Mouse (Mus musculus): ENCODE data around the gene Smg6. TPM values are rescaled to one million over a fixed set of nuclear protein-coding genes. Genes with fewer than 3 reads are reported as not detected.

Smg6 gene
- polyA plus RNA-seq, 1 experiment from 2014 or later: 16.0 TPM

DNA sequence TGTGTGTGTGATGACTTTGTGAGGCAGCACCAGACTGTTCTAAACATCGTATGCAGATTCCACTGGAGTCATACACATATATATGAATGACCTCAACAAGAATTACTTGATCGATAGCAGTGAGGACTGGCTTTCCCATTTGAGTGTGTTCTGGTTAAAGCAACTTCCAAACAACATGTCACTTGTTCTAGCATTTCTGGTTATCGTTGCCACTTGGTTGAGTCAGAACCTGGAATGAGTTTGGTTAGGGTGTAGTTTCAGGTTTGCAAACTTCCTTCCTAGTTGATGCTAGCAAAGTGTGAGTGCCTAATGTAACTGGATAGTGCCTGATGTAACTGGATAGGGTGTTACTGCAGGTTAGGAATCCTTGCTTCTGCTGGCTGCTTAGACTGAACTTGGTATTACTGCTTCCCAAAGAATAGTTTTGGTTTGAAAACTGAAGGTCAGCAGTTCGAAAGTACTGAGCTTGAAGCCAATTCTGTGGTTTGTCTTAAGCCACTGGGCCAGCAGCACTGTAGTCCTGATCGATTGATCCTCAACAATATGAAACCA, 90.8 kb downstream of the Smg6 start:
- Histone ChIP-seq H3K27me3 (ENCODE audit: control insufficient read depth, insufficient read depth, low read length) (no peaks in the 10 kb centered on the region), H3K4me2 (no peak overlapping the region), H3K4me1 (ENCODE audit: control insufficient read depth, insufficient read depth, low read length) (peaks cover 11% of the 10 kb centered on the region), H3K9ac (ENCODE audit: low read length) (no peak overlapping the region), H3K4me3 (ENCODE audit: low read depth, low read length) (no peak overlapping the region), H3K27ac (ENCODE audit: low read depth, low read length) (no peak overlapping the region), H3K36me3 (ENCODE audit: control insufficient read depth, insufficient read depth, low read length) (no peaks in the 10 kb centered on the region), H3K9me3 (ENCODE audit: control insufficient read depth, low read length) (no peaks in the 10 kb centered on the region)
- DNase-seq (ENCODE audit: low spot score, missing footprints) (no peak), ATAC-seq (ENCODE audit: low FRiP score) (no peak)
- WGBS: 88% methylated on average over 5 of the region's 5 CpGs

DNA sequence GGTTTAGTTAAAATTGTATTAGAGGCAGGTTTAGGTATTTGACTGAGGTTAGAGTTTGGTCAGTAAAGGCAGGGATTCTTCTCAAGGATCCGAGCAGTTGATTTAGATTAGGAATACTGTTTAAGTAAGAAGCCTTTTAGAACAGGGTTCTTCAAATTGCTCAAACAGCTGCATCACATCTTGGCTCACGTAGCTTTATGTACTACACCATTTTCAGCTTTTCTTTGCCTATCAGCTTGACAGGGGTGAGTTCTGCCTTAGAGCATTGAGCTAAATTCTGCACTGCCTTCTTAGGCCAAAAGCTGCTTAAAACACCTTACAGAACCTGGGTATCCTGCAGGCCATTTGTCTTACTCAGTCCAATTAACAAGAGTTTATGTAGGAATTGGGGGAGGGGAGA, 92.2 kb downstream of the Smg6 start:
- no peak overlapping the region for H3K9ac ChIP-seq (ENCODE audit: low read length)
- DNase-seq (ENCODE audit: low spot score, missing footprints): no peak
- no peak overlapping the region for H3K4me2 ChIP-seq
- WGBS: 85% methylated on average over 2 of the region's 2 CpGs
- ATAC-seq (ENCODE audit: low FRiP score): no peak
- H3K27ac ChIP-seq (ENCODE audit: low read depth, low read length): no peak overlapping the region
- H3K9me3 ChIP-seq (ENCODE audit: control insufficient read depth, low read length): no peaks in the 10 kb centered on the region
- H3K4me3 ChIP-seq (ENCODE audit: low read depth, low read length): no peak overlapping the region
- H3K36me3 ChIP-seq (ENCODE audit: control insufficient read depth, insufficient read depth, low read length): no peaks in the 10 kb centered on the region
- no peaks in the 10 kb centered on the region for H3K27me3 ChIP-seq (ENCODE audit: control insufficient read depth, insufficient read depth, low read length)
- H3K4me1 ChIP-seq (ENCODE audit: control insufficient read depth, insufficient read depth, low read length): peaks cover 7% of the 10 kb centered on the region

DNA sequence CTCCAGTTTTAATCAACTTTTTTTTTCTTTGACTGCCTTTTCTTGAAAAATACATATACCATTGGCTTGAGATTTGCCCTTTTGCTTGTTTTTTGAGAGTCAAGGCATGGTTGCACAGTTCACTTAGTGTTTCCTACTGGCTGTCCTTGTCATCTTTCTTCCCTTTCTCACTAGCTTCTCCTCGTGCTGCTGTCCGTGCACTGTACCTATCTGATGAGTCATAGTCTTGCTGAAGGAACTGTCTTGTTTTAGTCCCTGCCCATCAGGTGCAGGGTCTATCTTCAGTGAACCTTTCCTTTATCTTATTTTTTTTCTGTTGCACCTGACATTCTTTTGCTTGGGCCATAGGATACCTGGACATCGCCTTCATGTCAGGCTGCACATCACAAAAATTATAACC, 101.4 kb downstream of the Smg6 start:
- Histone ChIP-seq H3K27ac (ENCODE audit: low read depth, low read length) (no peak overlapping the region), H3K4me1 (ENCODE audit: control insufficient read depth, insufficient read depth, low read length) (no peaks in the 10 kb centered on the region), H3K36me3 (ENCODE audit: control insufficient read depth, insufficient read depth, low read length) (no peaks in the 10 kb centered on the region), H3K9ac (ENCODE audit: low read length) (no peak overlapping the region), H3K9me3 (ENCODE audit: control insufficient read depth, low read length) (no peaks in the 10 kb centered on the region), H3K4me2 (no peak overlapping the region), H3K4me3 (ENCODE audit: low read depth, low read length) (no peak overlapping the region), H3K27me3 (ENCODE audit: control insufficient read depth, insufficient read depth, low read length) (no peaks in the 10 kb centered on the region)
- ATAC-seq (ENCODE audit: low FRiP score) (no peak), DNase-seq (ENCODE audit: low spot score, missing footprints) (no peak)
- WGBS: 89% methylated on average over 3 of the region's 3 CpGs

DNA sequence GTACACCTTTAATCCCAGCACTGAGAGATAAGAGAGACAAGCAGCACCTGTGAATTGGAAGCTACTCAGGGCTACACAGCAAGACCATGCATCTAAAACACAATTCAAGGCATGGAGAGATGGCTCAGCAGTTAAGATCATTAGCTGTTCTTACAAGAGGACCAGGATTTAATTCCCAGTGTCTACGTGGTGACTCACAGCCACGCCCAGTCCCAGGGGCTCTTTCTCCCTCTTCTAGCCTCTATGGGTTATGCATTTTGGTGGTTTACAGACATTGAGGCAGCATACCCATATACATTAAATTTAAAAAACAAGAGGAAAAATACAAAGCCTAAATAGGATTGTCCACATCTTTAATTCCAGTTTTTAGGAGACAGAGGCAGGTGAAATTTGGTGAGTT, 102.0 kb downstream of the Smg6 start:
- Histone ChIP-seq H3K9ac (ENCODE audit: low read length) (no peak overlapping the region), H3K4me3 (ENCODE audit: low read depth, low read length) (no peak overlapping the region), H3K9me3 (ENCODE audit: control insufficient read depth, low read length) (no peaks in the 10 kb centered on the region), H3K36me3 (ENCODE audit: control insufficient read depth, insufficient read depth, low read length) (no peaks in the 10 kb centered on the region), H3K27me3 (ENCODE audit: control insufficient read depth, insufficient read depth, low read length) (no peaks in the 10 kb centered on the region), H3K27ac (ENCODE audit: low read depth, low read length) (no peak overlapping the region), H3K4me2 (no peak overlapping the region), H3K4me1 (ENCODE audit: control insufficient read depth, insufficient read depth, low read length) (no peaks in the 10 kb centered on the region)
- 79% methylated on average over 2 of the region's 2 CpGs for WGBS
- ATAC-seq (ENCODE audit: low FRiP score): no peak
- no peak for DNase-seq (ENCODE audit: low spot score, missing footprints)

DNA sequence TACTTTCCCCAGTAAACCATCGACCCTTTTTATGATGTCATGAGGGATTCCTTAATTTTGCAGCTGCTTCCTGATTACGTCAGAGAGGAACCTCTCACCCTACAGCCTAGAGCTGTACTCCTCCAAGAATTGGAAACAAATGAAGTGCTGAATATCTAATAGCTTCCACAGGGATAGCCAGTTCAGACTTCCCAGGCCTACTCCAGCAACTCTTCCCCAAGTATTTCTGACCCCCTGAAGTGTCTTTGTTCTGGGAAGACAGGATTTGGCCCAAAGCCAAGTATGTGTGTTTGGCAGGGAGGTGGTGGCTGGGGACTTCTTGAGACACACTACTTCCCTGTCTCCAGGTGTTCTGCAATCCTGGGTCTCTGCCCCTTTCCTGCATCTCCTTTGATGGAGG, 105.6 kb downstream of the Smg6 start:
- ATAC-seq (ENCODE audit: low FRiP score) (no peak), DNase-seq (ENCODE audit: low spot score, missing footprints) (no peak)
- no peak overlapping the region for H3K4me3 ChIP-seq (ENCODE audit: low read depth, low read length)
- H3K9me3 ChIP-seq (ENCODE audit: control insufficient read depth, low read length): no peaks in the 10 kb centered on the region
- H3K27ac ChIP-seq (ENCODE audit: low read depth, low read length): no peak overlapping the region
- no peaks in the 10 kb centered on the region for H3K4me1 ChIP-seq (ENCODE audit: control insufficient read depth, insufficient read depth, low read length)
- no peak overlapping the region for H3K4me2 ChIP-seq
- no peaks in the 10 kb centered on the region for H3K36me3 ChIP-seq (ENCODE audit: control insufficient read depth, insufficient read depth, low read length)
- 76% methylated on average over 2 of the region's 2 CpGs for WGBS
- H3K27me3 ChIP-seq (ENCODE audit: control insufficient read depth, insufficient read depth, low read length): no peaks in the 10 kb centered on the region
- H3K9ac ChIP-seq (ENCODE audit: low read length): no peak overlapping the region

DNA sequence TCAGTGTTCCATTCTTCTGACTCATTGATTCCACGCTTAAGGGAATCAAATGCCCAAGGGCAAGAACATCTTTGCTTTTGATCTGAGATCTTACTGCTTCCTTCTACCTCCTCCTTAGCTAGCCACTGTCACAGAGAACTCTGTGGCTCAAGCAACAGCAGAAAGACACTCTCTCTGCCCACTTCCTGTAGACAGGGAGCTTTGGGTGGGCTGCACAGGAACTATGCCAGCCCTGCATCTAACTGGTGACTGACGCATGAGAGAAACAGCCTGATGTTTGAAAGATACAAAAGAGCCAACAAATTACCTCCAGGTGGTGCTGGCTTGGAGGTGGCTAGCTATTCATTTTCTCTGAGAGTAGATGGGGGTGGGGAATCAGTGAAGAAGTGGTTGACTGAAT, 107.3 kb downstream of the Smg6 start:
- no peak overlapping the region for H3K27ac ChIP-seq (ENCODE audit: low read depth, low read length)
- 90% methylated on average over 2 of the region's 2 CpGs for WGBS
- no peak overlapping the region for H3K4me3 ChIP-seq (ENCODE audit: low read depth, low read length)
- no peak overlapping the region for H3K4me2 ChIP-seq
- H3K9me3 ChIP-seq (ENCODE audit: control insufficient read depth, low read length): no peaks in the 10 kb centered on the region
- no peak for ATAC-seq (ENCODE audit: low FRiP score)
- no peak for DNase-seq (ENCODE audit: low spot score, missing footprints)
- no peaks in the 10 kb centered on the region for H3K4me1 ChIP-seq (ENCODE audit: control insufficient read depth, insufficient read depth, low read length)
- H3K9ac ChIP-seq (ENCODE audit: low read length): no peak overlapping the region
- no peaks in the 10 kb centered on the region for H3K27me3 ChIP-seq (ENCODE audit: control insufficient read depth, insufficient read depth, low read length)
- H3K36me3 ChIP-seq (ENCODE audit: control insufficient read depth, insufficient read depth, low read length): no peaks in the 10 kb centered on the region

DNA sequence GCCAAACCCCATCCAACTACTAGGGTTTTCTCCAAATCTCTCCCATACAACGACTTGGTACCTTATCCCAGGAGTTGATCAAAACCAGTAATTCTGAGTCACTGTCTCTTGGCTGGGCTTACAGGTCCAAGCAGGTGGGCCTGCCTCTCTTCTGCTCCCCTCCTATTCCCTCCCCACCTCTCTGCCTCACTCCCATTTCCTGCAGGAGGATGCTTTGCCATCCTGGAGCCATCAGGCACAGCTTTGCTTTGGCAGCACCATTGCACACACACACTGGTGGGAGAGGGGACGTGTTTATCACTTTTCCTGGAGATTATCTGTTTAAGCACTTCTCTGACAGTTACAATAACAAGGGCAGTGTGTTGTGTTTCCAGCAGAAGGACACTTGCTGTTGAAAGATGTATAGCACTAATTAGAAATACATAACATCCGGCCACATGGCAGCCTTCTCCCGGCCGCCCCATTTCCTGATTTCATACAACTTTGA, 108.0 kb downstream of the Smg6 start:
- 90% methylated on average over 5 of the region's 5 CpGs for WGBS
- no peak for ATAC-seq (ENCODE audit: low FRiP score)

DNA sequence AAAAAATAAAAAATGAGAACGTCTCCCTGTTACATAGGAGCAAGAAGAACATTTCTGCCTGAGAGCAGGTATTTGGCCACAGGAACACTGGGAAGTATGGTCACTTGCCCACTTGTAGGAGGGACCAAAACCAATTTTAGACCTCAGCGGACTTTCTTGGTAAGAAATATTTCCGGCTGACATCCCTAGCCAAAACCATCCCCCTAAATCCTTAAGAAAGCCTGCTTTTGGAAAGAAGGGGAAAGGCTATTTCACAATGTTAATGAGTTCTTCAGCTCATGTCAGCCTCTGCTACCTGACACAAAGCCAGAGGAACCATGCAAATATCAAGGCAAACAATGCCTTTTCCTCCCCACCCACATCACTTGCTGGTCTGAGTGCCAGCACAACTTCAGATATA, 108.5 kb downstream of the Smg6 start:
- Histone ChIP-seq H3K9me3 (ENCODE audit: control insufficient read depth, low read length) (no peaks in the 10 kb centered on the region), H3K4me3 (ENCODE audit: low read depth, low read length) (no peak overlapping the region), H3K4me1 (ENCODE audit: control insufficient read depth, insufficient read depth, low read length) (no peaks in the 10 kb centered on the region), H3K4me2 (no peak overlapping the region), H3K27ac (ENCODE audit: low read depth, low read length) (no peak overlapping the region), H3K27me3 (ENCODE audit: control insufficient read depth, insufficient read depth, low read length) (no peaks in the 10 kb centered on the region), H3K9ac (ENCODE audit: low read length) (no peak overlapping the region), H3K36me3 (ENCODE audit: control insufficient read depth, insufficient read depth, low read length) (no peaks in the 10 kb centered on the region)
- no peak for ATAC-seq (ENCODE audit: low FRiP score)
- WGBS: 85% methylated on average over 3 of the region's 3 CpGs
- DNase-seq (ENCODE audit: low spot score, missing footprints): no peak

More for the DNA sequence above, 108.0 kb downstream of the Smg6 start:
- Histone ChIP-seq H3K4me2 (no peak overlapping the region), H3K27me3 (ENCODE audit: control insufficient read depth, insufficient read depth, low read length) (no peaks in the 10 kb centered on the region), H3K27ac (ENCODE audit: low read depth, low read length) (no peak overlapping the region), H3K4me3 (ENCODE audit: low read depth, low read length) (no peak overlapping the region), H3K36me3 (ENCODE audit: control insufficient read depth, insufficient read depth, low read length) (no peaks in the 10 kb centered on the region), H3K9ac (ENCODE audit: low read length) (no peak overlapping the region), H3K9me3 (ENCODE audit: control insufficient read depth, low read length) (no peaks in the 10 kb centered on the region), H3K4me1 (ENCODE audit: control insufficient read depth, insufficient read depth, low read length) (no peaks in the 10 kb centered on the region)
- no peak for DNase-seq (ENCODE audit: low spot score, missing footprints)

DNA sequence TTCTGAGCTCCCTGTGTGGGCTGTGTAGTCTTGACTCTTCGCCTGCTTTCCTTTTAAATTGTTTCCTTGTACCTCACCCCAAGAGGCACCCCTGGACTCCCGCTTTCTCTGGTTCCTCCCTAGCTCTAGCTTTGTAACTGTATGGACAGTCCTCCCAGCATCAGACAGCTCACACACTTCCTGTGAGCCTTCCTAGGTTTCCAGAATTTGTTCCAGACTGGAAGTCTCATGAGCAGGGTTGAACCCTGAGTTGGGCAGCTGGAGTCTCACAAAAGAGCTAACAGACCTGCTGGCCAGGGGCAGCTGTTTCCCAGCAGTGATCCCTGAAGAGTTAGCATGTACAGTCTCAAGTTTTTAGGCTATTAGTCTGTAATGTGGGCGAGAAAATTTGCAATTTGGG, 118.7 kb downstream of the Smg6 start:
- ATAC-seq (ENCODE audit: low FRiP score) (no peak), DNase-seq (ENCODE audit: low spot score, missing footprints) (no peak)
- Histone ChIP-seq H3K4me2 (no peak overlapping the region), H3K9me3 (ENCODE audit: control insufficient read depth, low read length) (no peaks in the 10 kb centered on the region), H3K27me3 (ENCODE audit: control insufficient read depth, insufficient read depth, low read length) (no peaks in the 10 kb centered on the region), H3K27ac (ENCODE audit: low read depth, low read length) (no peak overlapping the region), H3K9ac (ENCODE audit: low read length) (no peak overlapping the region), H3K36me3 (ENCODE audit: control insufficient read depth, insufficient read depth, low read length) (peaks cover 4% of the 10 kb centered on the region; the same call in 1 of the 2 replicates), H3K4me3 (ENCODE audit: low read depth, low read length) (no peak overlapping the region), H3K4me1 (ENCODE audit: control insufficient read depth, insufficient read depth, low read length) (no peaks in the 10 kb centered on the region)
- 92% methylated on average over 3 of the region's 3 CpGs for WGBS
